Mouse (Mus musculus): ENCODE data around the gene Ppp6r1.

DNA sequence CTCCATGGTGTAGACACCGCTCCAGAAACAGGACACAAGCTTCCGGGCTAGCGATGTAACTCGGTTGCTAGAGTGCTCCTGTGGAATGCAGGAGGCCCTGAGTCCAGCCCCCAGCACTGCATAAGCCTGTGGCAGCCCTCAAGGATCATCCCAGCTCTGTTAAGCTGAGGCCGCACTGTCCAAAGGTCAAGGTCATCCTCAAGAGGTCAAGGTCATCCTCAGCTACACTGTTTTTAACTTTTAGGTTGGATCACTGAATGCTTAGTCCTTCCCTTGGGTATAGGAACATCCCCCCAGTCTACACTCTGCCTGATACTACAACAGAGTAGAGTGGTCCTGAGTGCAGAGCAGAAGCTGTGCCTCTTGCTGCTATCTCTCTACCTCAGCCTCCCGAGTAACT is 34.2 kb upstream of the Ppp6r1 start:
- TF ChIP-seq TAL1 (IDR thresholded peaks at IDR 0.05; ENCODE audit: low read length) (no peak), GATA1 (IDR thresholded peaks at IDR 0.05; ENCODE audit: low read length) (no peak)
